Mouse (Mus musculus) heart, adult 11 months (tissue): Measurements from ENCODE around the gene Klhl18.

ENCODE experiments used
- DNase-seq: peaks from one replicate; pipeline ENCODE4 v3.0.0; 2022

Gene Klhl18

DNA sequence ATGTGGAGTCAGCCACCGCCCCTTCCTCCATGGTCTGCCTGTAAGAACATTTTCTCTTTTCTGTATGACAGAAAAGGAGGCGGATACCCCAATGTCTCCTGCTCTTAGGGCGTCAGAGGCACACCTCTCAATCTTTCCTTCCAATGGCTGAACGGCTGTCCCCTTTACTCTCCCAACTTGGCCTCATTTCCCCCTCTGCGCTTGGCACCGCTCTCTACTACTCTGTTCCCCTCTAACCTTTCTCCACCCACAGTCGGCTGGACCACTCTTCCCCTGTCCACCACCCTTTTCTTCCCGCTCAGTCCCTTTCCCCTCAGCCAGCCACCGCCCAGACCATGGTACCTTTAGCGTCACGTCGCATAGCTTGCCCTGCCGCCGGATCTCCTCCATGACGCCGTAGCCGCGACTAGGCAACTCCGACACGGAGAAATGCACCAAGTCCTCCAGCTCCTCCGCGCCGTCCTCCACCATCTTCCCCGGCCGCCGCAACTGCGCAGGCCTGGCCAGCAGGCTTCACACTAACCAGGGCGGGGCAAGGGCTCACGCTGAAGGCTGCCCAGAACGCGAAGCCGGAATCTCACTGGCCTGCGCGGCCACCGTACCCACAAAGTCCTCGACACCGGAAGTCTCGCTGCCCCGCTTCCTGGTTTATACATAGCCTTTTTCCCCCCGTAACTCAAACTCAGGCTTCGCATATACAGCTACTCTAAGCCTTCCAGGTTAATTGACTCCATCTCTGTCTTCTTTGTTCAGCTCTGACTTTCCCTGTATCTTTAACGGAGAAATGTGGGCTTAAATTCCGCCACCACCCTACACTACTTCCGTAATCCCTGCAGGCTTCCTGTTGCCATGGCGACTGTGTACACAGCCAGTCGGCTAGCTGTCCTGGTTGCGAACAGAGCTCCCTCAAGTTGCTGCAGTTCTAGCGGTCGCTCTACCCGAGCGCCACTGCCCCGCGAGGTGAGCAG lies at the start of gene Klhl18, which contains the start of gene Kif9:
Gene Klhl18, minus strand, starts transcription at position 571 of the 968 bp plus-strand sequence.
Gene Kif9, plus strand, starts transcription at position 835 of the 968 bp plus-strand sequence.
- peak; percentile 99 for DNase-seq

DNA sequence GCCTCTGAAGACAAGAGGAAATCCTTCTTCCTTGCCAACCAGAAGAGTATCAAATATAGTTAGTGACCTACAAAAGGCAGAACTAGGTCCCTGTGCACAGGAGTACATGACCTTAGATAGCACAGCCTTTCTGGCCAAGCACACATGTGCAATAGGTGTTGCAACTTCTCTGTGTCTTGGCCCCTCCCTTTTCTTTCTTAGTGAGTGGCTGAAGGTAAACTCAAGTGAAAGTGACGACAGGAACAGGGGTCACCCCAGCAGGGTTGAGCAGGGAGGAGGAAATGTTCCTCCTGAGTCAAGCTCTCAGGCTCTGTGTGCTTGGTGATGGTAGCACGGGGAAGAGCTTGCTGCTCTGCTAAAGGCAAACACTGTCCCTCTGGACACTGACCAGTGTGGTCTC lies 49.2 kb upstream of the Klhl18 start:
- DNase-seq = no peak

DNA sequence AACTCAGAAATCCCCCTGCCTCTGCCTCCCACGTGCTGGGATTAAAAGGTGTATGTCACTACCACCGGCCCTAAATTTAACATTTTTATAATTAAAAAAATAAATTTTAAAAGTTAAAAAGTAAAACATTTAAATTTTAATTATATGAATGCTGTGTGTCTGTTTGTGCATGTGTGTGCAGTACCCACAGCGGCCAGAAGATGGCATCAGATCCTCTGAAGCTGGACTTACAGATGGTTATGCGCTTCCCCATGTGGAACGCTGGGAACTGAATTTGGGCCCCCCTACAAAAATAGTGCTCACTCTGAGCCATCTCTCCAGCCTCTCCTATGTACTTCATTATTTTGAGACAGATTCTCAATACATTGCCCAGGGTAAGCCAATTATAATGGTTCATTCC lies 14.4 kb upstream of the Klhl18 start:
- DNase-seq = no peak

DNA sequence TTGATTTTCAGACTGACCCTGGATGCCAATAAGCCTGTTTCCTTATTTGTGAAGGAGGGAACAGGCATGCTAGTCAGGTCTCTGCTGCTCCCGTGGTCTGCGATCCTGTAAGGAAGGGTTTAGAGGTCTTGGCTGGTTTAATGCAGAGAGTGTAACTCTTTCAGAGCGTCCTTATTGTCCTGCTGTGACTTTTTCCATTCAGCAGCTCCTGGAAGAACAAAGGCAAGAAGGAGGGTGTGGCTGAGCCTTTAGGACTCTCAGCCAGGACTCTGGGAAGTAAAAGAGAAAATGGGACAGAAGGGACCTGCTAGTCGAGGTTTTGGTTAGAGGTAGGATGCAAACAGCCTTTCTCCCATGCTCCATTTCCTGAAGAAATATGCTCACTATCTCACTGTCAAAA lies 12.3 kb upstream of the Klhl18 start:
- DNase-seq = no peak

DNA sequence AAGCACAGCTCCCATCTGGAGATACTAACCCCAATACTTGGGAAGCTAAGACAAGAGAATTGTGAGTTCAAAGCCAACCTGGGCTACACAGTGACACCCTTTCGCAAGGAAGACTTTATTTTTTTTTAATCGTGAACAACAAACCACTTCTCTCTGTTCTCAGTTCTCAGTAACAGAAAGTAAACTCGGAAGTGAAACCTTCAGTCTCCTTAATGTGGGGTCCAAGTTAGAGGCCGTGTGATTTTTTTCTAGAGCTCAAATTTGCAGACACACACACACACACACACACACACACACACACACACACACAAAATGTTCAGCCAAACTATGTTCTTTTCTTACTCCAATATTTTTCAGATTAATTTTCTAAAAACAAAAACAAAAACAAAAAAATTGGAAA lies 2.1 kb upstream of the Klhl18 start:
- DNase-seq = no peak

DNA sequence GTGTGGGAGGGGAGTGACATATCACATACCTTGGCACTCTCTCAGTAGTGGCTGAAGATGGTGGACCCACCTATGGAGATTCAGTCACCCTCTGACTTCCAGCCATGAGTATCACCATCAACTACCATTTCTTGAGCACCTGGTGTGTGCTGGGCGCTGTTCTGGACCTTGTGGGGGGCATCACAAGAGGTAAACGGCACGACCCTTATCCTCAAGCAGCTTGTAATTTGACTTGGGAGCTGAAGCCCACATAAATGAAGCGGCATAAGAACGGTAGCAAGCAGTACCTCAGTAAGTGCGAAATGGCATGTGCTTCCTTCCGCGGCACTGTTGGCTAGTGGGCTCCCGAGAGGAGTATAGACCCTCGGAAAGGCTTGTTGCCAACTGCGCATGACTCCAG lies 1.5 kb upstream of the Klhl18 start:
- no peak for DNase-seq

DNA sequence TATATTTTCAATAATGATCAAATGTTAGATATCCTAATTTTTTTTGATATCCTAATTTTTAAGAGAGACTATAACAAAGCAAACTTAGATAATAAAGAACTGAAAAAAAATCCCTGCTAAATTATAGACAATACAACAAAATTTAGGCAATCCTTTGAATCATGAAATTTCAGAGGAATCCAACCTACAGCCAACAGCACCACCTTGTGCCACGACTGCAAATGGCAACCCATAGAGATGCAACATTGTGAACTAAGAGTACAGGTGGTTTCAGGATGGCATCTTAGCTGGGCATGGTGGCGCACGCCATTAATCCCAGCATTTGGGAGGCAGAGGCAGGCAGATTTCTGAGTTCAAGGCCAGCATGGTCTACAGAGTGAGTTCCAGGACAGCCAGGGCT lies 10.3 kb downstream of the Klhl18 start:
- no peak for DNase-seq

DNA sequence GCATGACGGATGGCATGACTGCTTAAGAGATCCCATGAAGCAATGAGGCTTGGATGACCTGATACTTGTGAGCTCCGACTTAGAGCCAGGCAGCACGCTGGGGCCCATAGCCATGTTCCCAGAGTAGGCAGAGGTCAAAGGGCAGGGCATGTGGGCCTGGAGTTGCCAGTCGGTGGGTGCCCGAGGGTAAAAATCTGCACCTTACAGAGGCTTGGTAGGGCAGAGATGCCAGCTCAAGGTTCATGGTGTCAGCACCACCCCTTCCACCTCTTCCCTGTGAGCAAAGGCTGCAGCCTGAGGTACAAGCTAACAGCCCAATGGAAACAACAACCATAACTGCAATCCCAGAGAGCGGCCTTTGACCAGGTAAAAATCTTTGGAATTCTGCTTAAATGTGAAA lies 11.2 kb downstream of the Klhl18 start:
- no peak for DNase-seq

DNA sequence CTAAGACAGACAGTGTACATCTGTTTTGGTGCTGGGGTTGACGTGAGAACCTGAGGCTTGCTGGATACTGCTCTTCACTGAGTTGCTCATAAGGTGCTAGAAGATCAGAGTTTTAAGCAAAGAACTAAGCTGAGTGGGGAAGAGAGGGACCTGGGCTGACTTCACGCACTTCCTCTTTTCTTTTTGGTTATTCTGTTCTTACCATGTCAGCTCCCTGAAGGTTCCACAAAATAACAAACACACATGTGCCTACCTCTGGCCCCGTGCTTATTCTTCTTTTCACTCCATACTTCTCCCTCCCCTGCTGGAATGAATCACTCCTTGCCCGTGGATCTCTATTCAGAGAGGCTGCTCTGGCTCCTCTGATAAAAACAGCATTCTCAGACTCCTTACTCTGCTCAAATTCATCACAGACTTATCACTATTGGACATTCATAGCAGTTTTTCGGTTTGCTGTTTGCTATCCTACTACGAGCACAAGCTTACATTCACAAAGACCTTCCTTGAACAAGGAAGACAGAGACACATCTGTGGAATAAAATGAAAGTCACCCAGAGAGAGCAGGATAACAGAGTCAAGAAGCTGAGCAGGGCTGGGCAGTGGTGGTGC lies 12.4 kb downstream of the Klhl18 start:
- no peak for DNase-seq

DNA sequence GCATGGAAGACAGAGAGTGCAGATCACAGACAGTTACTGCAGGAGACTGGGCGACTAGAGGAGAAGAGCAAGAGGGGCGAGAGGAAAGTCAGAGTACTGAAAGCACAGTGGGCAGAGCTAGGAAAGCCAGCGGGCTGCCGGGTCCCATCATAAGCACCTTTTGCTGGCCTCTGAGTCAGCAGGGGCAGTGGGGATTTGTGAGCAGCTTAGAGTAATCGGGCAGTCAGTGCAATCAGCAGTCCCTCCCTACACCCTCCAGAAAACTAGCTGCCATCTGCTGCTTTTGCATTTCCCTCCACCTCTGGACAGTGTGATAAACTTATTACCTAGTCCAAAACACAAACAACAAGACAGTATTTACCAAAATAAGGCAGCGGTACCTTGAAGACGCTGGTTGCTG lies 14.2 kb downstream of the Klhl18 start:
- no peak for DNase-seq

DNA sequence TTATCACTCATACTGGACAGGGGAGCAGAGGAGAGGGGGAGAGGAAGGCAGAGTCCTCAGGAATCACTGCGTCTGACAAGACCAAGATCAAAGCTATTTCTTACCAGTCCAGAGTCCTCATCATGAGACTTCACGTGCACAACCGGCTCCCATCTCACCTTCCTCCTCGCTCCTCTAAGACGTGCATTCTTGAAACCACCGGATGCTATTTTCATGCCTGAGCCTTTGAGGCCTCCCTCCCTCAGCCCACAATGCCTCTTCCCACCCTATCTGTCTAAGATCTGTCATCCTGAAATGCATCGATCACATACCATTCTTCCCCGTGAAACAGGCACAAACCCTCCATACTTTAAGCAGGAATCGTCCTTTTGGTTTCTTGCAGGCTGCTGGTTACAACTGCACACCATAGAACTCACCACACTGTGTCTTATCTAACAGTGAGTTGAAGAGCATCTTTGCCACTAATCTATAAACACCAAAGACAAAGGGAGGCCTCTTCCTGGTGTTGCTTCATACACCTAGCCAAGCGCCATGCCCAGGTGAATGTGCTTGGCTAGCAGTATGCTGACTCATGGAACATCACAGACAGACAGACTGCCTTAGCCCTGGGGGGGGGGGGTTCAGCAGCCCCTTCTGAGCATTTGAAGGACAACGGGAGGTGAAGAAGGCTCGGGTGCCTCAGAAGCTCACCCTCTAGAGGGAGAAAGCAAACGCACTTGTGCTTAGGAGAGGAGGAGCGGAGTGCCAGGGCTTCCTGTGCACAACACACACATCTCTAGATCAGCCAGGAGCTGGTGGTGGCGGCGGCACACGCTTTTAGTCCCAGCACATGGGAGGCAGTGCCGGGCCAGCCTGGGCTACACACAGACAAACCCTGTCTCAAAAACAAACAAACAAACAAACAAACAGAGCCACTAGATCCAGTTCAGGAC lies 15.3 kb downstream of the Klhl18 start:
- DNase-seq = no peak

DNA sequence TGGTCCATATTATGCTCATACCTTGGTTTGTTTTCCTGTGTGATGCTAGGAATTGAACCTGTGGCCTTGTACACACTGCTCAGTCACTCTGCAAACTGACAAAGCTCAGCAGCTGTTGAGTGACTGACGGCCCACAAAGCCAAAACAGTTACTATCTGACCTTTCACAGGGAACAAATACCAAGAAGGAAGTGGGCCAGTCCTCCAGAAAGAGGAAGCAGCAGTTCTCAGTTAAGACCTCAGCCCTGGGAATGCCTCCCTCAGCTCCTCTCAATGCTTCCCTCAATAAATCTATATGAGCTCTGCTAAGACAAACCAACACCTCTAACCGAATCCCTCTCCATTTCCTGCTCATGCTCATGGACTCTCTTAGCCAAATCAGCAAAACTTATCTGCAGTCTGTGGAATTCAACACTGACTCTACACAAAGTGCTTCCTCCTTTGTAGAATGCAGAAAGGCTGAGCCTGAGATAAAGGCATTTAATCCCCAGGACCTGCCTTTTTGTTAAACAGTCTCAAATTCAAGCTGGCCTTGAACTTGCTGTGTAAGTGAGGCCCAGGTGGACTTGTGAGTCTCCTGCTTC lies 17.3 kb downstream of the Klhl18 start:
- DNase-seq = peak; percentile 96

DNA sequence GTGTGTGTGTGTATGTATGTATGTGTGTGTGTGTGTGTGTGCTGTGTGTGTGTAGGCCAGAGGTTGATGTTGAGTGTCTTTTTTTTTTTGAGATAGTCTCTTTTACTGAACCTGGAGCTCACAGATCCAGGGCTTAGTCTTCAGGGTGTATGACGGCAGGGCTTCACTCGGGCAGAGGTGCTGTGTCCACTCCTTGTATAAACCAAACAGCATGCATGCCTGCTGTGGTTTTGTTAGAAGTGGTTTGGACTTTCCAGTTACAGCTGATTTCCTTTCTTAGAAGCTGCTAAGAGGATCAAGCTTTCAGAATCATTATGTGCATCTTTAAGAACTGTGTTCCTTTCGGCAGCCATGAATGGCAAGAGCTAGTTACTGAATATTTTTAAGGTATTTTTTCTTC lies 18.6 kb downstream of the Klhl18 start:
- DNase-seq = no peak

DNA sequence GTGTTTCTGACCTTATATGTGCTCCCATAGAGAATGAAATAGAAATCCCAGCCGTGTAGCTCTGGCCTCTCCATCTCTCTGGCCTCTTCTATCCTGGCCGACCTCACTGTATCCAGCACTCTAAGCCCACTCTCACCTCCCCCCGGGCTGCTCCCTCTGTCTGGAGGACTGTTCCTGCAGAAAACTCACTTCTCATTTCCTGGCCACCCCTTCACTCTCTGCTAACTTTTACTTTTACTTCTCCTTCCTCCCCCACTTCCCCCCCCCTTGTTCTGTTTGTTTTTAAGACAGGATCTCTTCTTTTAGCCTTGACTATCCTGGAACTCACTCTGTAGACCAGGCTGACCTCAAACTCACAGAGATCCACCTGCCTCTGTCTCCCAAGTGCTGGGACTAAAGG lies 24.0 kb downstream of the Klhl18 start:
- no peak for DNase-seq

DNA sequence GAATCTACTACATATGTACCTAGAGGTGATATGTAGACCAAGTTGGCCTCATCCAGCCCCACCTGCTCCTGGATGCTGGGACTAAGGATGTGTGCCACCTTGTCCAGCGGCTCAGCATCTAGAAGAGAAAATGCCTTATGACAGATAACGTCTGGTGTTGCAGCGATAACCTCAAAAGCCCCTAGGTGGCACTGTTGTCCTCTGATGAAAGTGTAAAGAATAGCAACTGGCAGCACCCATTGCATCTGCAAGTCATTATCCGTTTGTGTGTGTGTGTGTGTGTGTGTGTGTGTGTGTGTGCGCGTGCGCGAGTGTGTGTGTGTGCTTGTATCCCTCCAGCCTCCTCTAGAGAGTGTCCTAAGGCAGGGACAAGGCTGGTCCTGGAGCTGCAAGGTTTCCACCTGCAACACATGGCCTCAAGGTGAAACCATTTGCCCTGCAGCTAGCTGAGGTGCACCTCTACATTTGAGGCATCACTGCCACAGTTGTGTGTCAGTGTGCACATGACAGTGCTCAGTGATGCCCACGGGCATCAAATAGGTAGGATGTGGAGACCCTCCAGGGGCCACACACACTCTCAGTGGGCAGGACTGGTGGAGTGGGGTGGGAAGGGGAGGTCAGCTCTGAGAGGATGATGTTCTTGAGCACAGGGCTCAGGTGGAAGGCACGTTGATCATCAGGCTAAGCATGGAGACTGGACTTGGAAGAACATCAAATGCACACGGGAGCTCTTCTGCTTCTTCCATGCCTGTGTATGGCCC lies 27.5 kb downstream of the Klhl18 start:
- DNase-seq = peak; percentile 95

DNA sequence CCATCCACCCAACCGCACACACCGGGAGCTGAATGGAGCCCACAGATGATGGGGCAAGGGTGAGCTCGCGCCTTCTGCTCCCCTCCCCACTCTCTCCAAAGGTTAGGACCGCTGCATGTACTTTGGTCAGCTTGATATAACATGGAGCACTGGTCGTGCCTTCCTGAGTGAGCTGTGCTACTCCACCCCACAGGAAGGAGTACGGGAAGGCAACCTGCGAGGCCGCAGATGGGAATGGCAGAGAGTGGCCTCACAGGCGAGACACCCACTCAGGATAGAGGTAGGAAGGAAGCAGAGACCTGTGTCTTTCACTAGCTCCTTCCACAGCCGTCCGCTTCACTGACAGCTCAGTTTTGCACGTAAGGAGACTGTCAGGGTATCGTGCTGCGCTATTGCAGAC lies 28.1 kb downstream of the Klhl18 start:
- no peak for DNase-seq

DNA sequence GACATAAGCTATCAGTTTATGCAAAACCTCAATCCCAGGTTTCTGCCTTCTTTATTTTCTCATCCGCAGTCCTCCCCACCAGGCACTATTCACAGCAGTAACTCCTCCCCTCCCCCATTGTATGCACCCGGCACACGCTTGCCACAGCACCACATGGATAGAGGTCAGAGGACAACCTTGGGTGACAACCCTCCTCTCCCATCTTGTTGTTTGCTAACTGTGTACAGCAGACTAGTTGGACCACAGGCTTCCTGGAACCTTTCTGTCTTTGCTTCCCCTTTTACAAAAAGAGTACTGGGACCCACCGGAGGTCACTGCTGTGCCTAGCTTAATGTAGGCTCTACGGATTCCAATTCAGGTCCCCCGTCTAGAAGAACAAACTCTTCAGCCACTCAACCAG lies 35.9 kb downstream of the Klhl18 start:
- DNase-seq = no peak

DNA sequence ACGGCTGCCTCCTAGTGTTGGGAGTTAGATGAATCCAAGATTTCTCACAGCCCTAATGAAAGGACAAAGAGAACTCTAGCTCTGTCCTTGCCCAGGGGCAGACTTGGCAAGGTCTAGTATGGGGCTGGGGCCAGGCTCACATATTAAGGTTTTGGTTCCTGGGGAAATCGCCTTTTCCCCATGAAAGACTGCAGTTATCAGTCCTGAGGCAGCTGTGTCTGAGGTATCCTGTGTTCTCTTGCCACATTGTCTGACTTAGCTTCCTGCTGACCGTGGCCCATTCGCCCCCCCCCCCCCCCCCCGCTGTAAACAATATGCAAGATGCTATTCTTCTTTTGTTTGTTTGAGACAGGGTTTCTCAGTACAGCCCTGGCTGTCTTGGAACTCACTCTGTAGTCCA lies 36.4 kb downstream of the Klhl18 start:
- no peak for DNase-seq

DNA sequence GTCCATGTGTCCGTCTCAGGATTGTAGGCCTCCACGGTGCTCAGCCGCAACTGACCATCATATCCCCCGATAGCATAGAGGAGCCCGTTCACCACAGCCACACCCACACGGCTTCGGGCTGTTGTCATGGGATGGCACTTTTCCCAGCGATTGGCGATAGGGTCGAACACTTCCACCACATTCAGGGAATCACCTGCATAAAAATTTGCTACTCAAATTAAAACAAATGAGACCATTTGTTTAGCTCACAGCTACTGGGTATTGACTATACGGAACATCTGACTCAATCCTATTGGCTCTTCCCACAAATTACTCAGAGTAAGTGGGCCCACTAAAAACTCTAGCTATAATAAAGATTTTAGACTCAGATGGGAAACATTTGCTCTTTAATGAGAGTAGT lies 40.5 kb downstream of the Klhl18 start:
- DNase-seq = no peak

DNA sequence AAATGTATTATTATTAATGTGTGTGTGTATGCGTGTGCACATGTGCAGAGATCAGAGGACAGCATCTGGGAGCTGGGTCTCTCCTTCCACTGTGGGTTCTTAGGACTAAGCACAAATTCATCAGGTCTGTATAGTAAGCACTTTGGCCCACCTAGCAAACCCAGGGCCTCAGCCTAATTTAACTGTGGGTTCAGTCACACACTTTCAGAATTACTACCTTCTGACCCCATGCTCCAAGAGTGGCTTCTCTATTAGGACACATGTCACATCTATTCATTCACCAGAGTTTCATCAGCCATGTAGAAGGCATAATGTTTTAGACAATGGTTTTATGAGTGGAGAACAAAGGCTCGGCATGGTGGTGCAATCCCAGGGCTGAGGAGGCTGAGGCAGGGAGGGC lies 43.4 kb downstream of the Klhl18 start:
- no peak for DNase-seq

DNA sequence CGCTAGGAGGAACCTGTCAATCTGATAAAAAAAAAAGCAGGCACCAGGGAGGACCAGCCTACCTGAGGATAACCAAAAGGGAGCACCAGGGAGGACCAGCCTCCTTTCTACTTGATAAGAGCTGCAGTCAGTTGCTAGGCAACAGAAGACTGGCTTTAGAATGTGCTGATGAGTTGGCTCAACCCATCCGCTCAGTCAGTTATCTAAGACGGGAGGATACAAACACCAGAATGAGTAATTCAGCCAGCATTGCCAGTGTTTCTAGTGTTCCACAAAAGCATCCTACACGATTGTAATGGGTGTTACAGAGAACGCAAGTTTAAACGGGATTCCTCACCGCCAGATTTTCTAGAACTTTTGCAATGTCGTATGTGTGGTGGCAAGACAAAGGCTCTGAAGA lies 45.3 kb downstream of the Klhl18 start:
- peak; percentile 77 for DNase-seq

DNA sequence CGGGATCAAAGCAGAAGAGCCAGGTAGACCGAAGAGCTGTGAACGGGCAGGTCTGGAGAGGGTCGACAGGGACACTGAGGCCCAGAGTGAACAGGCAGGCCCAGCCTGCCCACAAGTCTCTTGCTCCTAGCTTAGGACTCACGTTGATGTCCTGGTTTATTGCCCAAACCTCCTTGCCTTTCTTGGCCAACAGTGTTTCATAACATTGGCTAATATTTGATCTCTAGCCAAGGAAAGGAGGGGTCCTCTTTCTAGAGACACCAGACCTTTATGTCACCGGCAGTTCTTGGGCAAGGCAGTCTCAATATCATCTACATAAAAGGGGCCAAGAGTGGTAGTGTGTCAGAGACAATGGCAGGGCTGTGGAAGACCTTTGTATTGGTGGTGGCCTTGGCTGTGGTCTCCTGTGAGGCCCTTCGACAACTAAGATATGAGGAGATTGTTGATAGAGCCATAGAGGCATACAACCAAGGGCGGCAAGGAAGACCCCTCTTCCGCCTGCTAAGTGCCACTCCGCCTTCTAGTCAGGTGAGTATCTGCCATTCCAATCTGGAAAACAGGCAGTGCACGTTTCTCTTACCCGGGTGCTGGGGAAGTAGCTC lies 56.9 kb downstream of the Klhl18 start, which contains the start of gene Ngp:
Gene Ngp, plus strand, starts transcription at position 237 of the 602 bp plus-strand sequence.
- DNase-seq = peak; percentile 76
